Mouse (Mus musculus) thymus, postnatal 36 days (tissue): Measurements from ENCODE around the gene A630095N17Rik.

Experiments
- DNase-seq, 2 experiments: peaks; one replicate each; pipeline ENCODE4 v3.0.0; 2022; ENCODE audit warnings: mixed read lengths in 2 of 2

Gene A630095N17Rik

GRCm38 (mm10) chr1:75212542-75212941 lies 19.4 kb downstream of the A630095N17Rik start:
- DNase-seq = no peak

- DNase-seq = no peak
These were observed 20.7 kb downstream of the A630095N17Rik start for GRCm38 (mm10) chr1:75211141-75211708.

GRCm38 (mm10) chr1:75210136-75211087 lies 21.5 kb downstream of the A630095N17Rik start, which contains the start of the genes Glb1l and Stk16:
Gene Glb1l (minus strand): TSS chr1:75210813.
Gene Stk16 (plus strand): TSS chr1:75210838.
- peak; percentile 94 for DNase-seq

GRCm38 (mm10) chr1:75208967-75209678 lies 22.8 kb downstream of the A630095N17Rik start:
- peak; percentile 25 to 38 for DNase-seq

GRCm38 (mm10) chr1:75201236-75201635 lies 30.7 kb downstream of the A630095N17Rik start:
- DNase-seq = no peak

- DNase-seq = peak in 1 of 2 experiments; percentile 42
These were observed 39.5 kb downstream of the A630095N17Rik start for GRCm38 (mm10) chr1:75192452-75192851.

- DNase-seq = peak; percentile 90 to 96
These were observed 40.1 kb downstream of the A630095N17Rik start, which contains the start of the genes Ankzf1 and Atg9a for GRCm38 (mm10) chr1:75191622-75192402. Gene Ankzf1 (plus strand): TSS chr1:75192151. Gene Atg9a (minus strand): TSS chr1:75192196.

- no peak for DNase-seq
These were observed 40.7 kb downstream of the A630095N17Rik start for GRCm38 (mm10) chr1:75191258-75191621.

- no peak for DNase-seq
These were observed 41.3 kb downstream of the A630095N17Rik start for GRCm38 (mm10) chr1:75190577-75190976.

- no peak for DNase-seq
These were observed 43.9 kb downstream of the A630095N17Rik start for GRCm38 (mm10) chr1:75187914-75188483.

- DNase-seq = no peak
These were observed 44.8 kb downstream of the A630095N17Rik start for GRCm38 (mm10) chr1:75187126-75187525.

- no peak for DNase-seq
These were observed 46.4 kb downstream of the A630095N17Rik start for GRCm38 (mm10) chr1:75185495-75185894.

- DNase-seq = peak in 1 of 2 experiments; percentile 11
These were observed 49.7 kb downstream of the A630095N17Rik start for GRCm38 (mm10) chr1:75182160-75182559.

GRCm38 (mm10) chr1:75181377-75181870 lies 50.5 kb downstream of the A630095N17Rik start:
- no peak for DNase-seq

GRCm38 (mm10) chr1:75180741-75181140 lies 51.2 kb downstream of the A630095N17Rik start:
- DNase-seq = no peak

- DNase-seq = peak; percentile 78 to 87
These were observed 51.8 kb downstream of the A630095N17Rik start, which contains the start of gene Abcb6 for GRCm38 (mm10) chr1:75180105-75180590. Gene Abcb6 (minus strand): TSS chr1:75180392.

- DNase-seq = peak in 1 of 2 experiments; percentile 16
These were observed 52.4 kb downstream of the A630095N17Rik start for GRCm38 (mm10) chr1:75179334-75180104.
